ENCODE assay signal across 17 mouse cellular contexts in genomic region chr9:13894491-13894890, GRCm38 (mm10).
DNase-seq lines count a peak whose midpoint lies in the region; ATAC-seq and TF ChIP-seq lines count a peak whose summit lies in the region.
"Had no signal": no experiment of that assay in that cellular context is flagged by ENCODE, and none has a peak within 500 bp of the region (broad histone marks: within the 10 kb centered on the region; RNA-seq: fewer than 3 reads in every experiment).

No protein-coding gene starts in this region.

- TF ChIP-seq CTCF in thymus, adult 2 months (IDR thresholded peaks at IDR 0.05; ENCODE audit: borderline replicate concordance, control insufficient read depth, extremely low read depth, insufficient read depth, low read length, poor library complexity), result no peak

- TF ChIP-seq POLR2A in thymus, adult 2 months (IDR thresholded peaks at IDR 0.05; ENCODE audit: control insufficient read depth, extremely low read depth, insufficient read depth, low read length, poor library complexity), result no peak

- H3K4me3 ChIP-seq in thymus, adult 2 months (ENCODE audit: control insufficient read depth, insufficient read depth, low read length), result no peak overlapping the region
- no peak overlapping the region for H3K4me3 ChIP-seq in forebrain, embryonic 14.5 days (ENCODE audit: low read depth, low read length)
- H3K4me3 ChIP-seq in hindbrain, embryonic 12.5 days, result no peak overlapping the region
- H3K4me3 ChIP-seq: embryonic facial prominence, embryonic 13.5 days; heart, embryonic 10.5 days; hindbrain, embryonic 15.5 days; neural tube, embryonic 15.5 days had no signal

- H3K4me1 ChIP-seq in thymus, adult 2 months (replicated peaks; ENCODE audit: control insufficient read depth, insufficient read depth, low read length), result no peaks in the 10 kb centered on the region
- no peaks in the 10 kb centered on the region for H3K4me1 ChIP-seq in forebrain, embryonic 14.5 days (ENCODE audit: control insufficient read depth, insufficient read depth, low read length)
- peaks cover 6% of the 10 kb centered on the region; the same call in 1 of the 2 replicates for H3K4me1 ChIP-seq in hindbrain, embryonic 12.5 days

- no peak overlapping the region for H3K9ac ChIP-seq in forebrain, embryonic 14.5 days (ENCODE audit: low read length)
- no peak overlapping the region for H3K9ac ChIP-seq in hindbrain, embryonic 12.5 days
- H3K9ac ChIP-seq: embryonic facial prominence, embryonic 13.5 days; hindbrain, embryonic 15.5 days; lung, embryonic 14.5 days; neural tube, embryonic 15.5 days had no signal

- no peak for DNase-seq in thymus, adult 2 months
- no peak for DNase-seq in thymus, postnatal 36 days
- DNase-seq in brain, adult 2 months (ENCODE audit: low read depth, low spot score), result peak; percentile 89
- peak; percentile 49 to 52 for DNase-seq in left cerebral cortex, postnatal 14 days (ENCODE audit: low spot score in 2 of 2)
- DNase-seq in forebrain, embryonic 14.5 days (ENCODE audit: low spot score), result no peak
- no peak for DNase-seq in kidney, postnatal 25 days
- DNase-seq: adrenal gland, postnatal 36 days; cerebellum, adult 2 months; lung, embryonic 14.5 days; midbrain, embryonic 14.5 days had no signal

- no peaks in the 10 kb centered on the region for H3K9me3 ChIP-seq in forebrain, embryonic 14.5 days (replicated peaks; ENCODE audit: control insufficient read depth, low read length)
- peaks cover 3% of the 10 kb centered on the region; the same call in 1 of the 2 replicates for H3K9me3 ChIP-seq in hindbrain, embryonic 12.5 days (replicated peaks)
- H3K9me3 ChIP-seq: hindbrain, embryonic 15.5 days; neural tube, embryonic 15.5 days had no signal

- H3K27me3 ChIP-seq in thymus, adult 2 months (ENCODE audit: control insufficient read depth, insufficient read depth, low read length), result no peaks in the 10 kb centered on the region
- H3K27me3 ChIP-seq in forebrain, embryonic 14.5 days (replicated peaks; ENCODE audit: control insufficient read depth, insufficient read depth, low read length), result no peaks in the 10 kb centered on the region
- H3K27me3 ChIP-seq in hindbrain, embryonic 12.5 days, result no peaks in the 10 kb centered on the region
- H3K27me3 ChIP-seq: embryonic facial prominence, embryonic 13.5 days; hindbrain, embryonic 15.5 days; neural tube, embryonic 15.5 days had no signal

- ATAC-seq in forebrain, embryonic 14.5 days, result no peak
- ATAC-seq in hindbrain, embryonic 12.5 days (ENCODE audit: low FRiP score), result no peak
- ATAC-seq: forebrain, embryonic 16.5 days had no signal

- H3K27ac ChIP-seq in thymus, adult 2 months (ENCODE audit: control insufficient read depth, insufficient read depth, low read length), result peak overlapping the region; percentile 64
- H3K27ac ChIP-seq in forebrain, embryonic 14.5 days (ENCODE audit: low read depth, low read length), result no peak overlapping the region
- no peak overlapping the region for H3K27ac ChIP-seq in hindbrain, embryonic 12.5 days
- H3K27ac ChIP-seq: embryonic facial prominence, embryonic 13.5 days; heart, embryonic 10.5 days; hindbrain, embryonic 15.5 days; kidney, postnatal 0 days; neural tube, embryonic 15.5 days had no signal

- H3K36me3 ChIP-seq in thymus, adult 2 months (ENCODE audit: control insufficient read depth, insufficient read depth, low read length), result no peaks in the 10 kb centered on the region
- H3K36me3 ChIP-seq in forebrain, embryonic 14.5 days (ENCODE audit: control insufficient read depth, insufficient read depth, low read length), result no peaks in the 10 kb centered on the region
- no peaks in the 10 kb centered on the region for H3K36me3 ChIP-seq in hindbrain, embryonic 12.5 days
- H3K36me3 ChIP-seq: embryonic facial prominence, embryonic 13.5 days; heart, embryonic 10.5 days; hindbrain, embryonic 15.5 days; neural tube, embryonic 15.5 days had no signal

- 26% methylated on average over 8 of the region's 8 CpGs for WGBS in thymus, adult 2 months
- WGBS in forebrain, embryonic 14.5 days, result 83% methylated on average over 8 of the region's 8 CpGs
- WGBS in hindbrain, embryonic 12.5 days, result 77% methylated on average over 8 of the region's 8 CpGs

- no peak overlapping the region for H3K4me2 ChIP-seq in forebrain, embryonic 14.5 days (ENCODE audit: low read length)
- no peak overlapping the region for H3K4me2 ChIP-seq in hindbrain, embryonic 12.5 days (replicated peaks)
- H3K4me2 ChIP-seq: embryonic facial prominence, embryonic 13.5 days; hindbrain, embryonic 15.5 days; lung, embryonic 14.5 days; neural tube, embryonic 15.5 days had no signal

- intact Hi-C loops in left cerebral cortex, postnatal 14 days (cut with DNase I), result loop anchor here (5.0 kb wide), 1 partner anchor 163 kb away; no protein-coding TSS in a partner anchor

Comparison
In these comparisons a context has a peak if more than half of its experiments do, and no peak if none do; other contexts are left out.
1. DNase-seq: peak in brain, adult 2 months (single experiment) and left cerebral cortex, postnatal 14 days (2 of 2); none in thymus, adult 2 months (single experiment), thymus, postnatal 36 days (0 of 2), forebrain, embryonic 14.5 days (single experiment) and kidney, postnatal 25 days (0 of 2).